Mouse (Mus musculus): ENCODE measurements around the gene Prss40. TPM values are rescaled to one million over a fixed set of nuclear protein-coding genes. Genes with fewer than 3 reads are reported as not detected.
"Not testable (repeated sequence)": the region's sequence is repeated elsewhere in the genome, so short reads cannot be mapped to it uniquely, and the experiment has no call there.

Gene Prss40
- polyA plus RNA-seq, 1 experiment: not detected

GRCm38 (mm10) chr1:34553690-34554089, 7.1 kb downstream of the Prss40 start:
- no peaks in the 10 kb centered on the region for H3K4me1 ChIP-seq (ENCODE audit: control insufficient read depth, insufficient read depth, low read length)
- WGBS: 97% methylated on average over 1 of the region's 1 CpGs
- no peak overlapping the region for H3K27ac ChIP-seq (ENCODE audit: insufficient read depth, low read depth, low read length)
- TF ChIP-seq CTCF (IDR thresholded peaks at IDR 0.05; ENCODE audit: insufficient read depth, low read depth, low read length): no peak
- no peak overlapping the region for H3K4me3 ChIP-seq (ENCODE audit: insufficient read depth, low read depth, low read length)

GRCm38 (mm10) chr1:34547074-34547473, 13.7 kb downstream of the Prss40 start:
- H3K4me3 ChIP-seq (ENCODE audit: insufficient read depth, low read depth, low read length): no peak overlapping the region
- H3K4me1 ChIP-seq (ENCODE audit: control insufficient read depth, insufficient read depth, low read length): no peaks in the 10 kb centered on the region
- WGBS: 70% methylated on average over 1 of the region's 1 CpGs
- no peak overlapping the region for H3K27ac ChIP-seq (ENCODE audit: insufficient read depth, low read depth, low read length)
- TF ChIP-seq CTCF (IDR thresholded peaks at IDR 0.05; ENCODE audit: insufficient read depth, low read depth, low read length): no peak
- TF ChIP-seq POLR2A (IDR thresholded peaks at IDR 0.05; ENCODE audit: insufficient read depth, low read depth, low read length): no peak

GRCm38 (mm10) chr1:34536767-34537485, 23.8 kb downstream of the Prss40 start:
- H3K27ac ChIP-seq (ENCODE audit: insufficient read depth, low read depth, low read length): no peak overlapping the region
- H3K4me3 ChIP-seq (ENCODE audit: insufficient read depth, low read depth, low read length): no peak overlapping the region
- peaks cover 7% of the 10 kb centered on the region for H3K4me1 ChIP-seq (ENCODE audit: control insufficient read depth, insufficient read depth, low read length)
- TF ChIP-seq CTCF (IDR thresholded peaks at IDR 0.05; ENCODE audit: insufficient read depth, low read depth, low read length): no peak
- TF ChIP-seq POLR2A (IDR thresholded peaks at IDR 0.05; ENCODE audit: insufficient read depth, low read depth, low read length): no peak
- 2% methylated on average over 16 of the region's 16 CpGs for WGBS

- TF ChIP-seq POLR2A (IDR thresholded peaks at IDR 0.05; ENCODE audit: insufficient read depth, low read depth, low read length): no peak
- no peak for TF ChIP-seq CTCF (IDR thresholded peaks at IDR 0.05; ENCODE audit: insufficient read depth, low read depth, low read length)
- H3K4me3 ChIP-seq (ENCODE audit: insufficient read depth, low read depth, low read length): no peak overlapping the region
- 5% methylated on average over 14 of the region's 14 CpGs for WGBS
- peaks cover 7% of the 10 kb centered on the region for H3K4me1 ChIP-seq (ENCODE audit: control insufficient read depth, insufficient read depth, low read length)
- H3K27ac ChIP-seq (ENCODE audit: insufficient read depth, low read depth, low read length): no peak overlapping the region
Observed at GRCm38 (mm10) chr1:34536291-34536766, 24.4 kb downstream of the Prss40 start.

- H3K27ac ChIP-seq (ENCODE audit: insufficient read depth, low read depth, low read length); H3K4me3 ChIP-seq (ENCODE audit: insufficient read depth, low read depth, low read length); H3K4me1 ChIP-seq (ENCODE audit: control insufficient read depth, insufficient read depth, low read length): not testable (repeated sequence)
- 53% methylated on average over 7 of the region's 7 CpGs for WGBS
Observed at GRCm38 (mm10) chr1:34535043-34535698, 25.6 kb downstream of the Prss40 start, which contains the start of gene Cfc1. Gene Cfc1, plus strand, starts transcription at chr1:34535648.

- not testable (repeated sequence) for H3K4me3 ChIP-seq (ENCODE audit: insufficient read depth, low read depth, low read length); H3K27ac ChIP-seq (ENCODE audit: insufficient read depth, low read depth, low read length); H3K4me1 ChIP-seq (ENCODE audit: control insufficient read depth, insufficient read depth, low read length)
- 64% methylated on average over 3 of the region's 3 CpGs for WGBS
Observed at GRCm38 (mm10) chr1:34534574-34534973, 26.2 kb downstream of the Prss40 start.

GRCm38 (mm10) chr1:34523647-34524046, 37.1 kb downstream of the Prss40 start:
- WGBS: 48% methylated on average over 3 of the region's 3 CpGs
- TF ChIP-seq CTCF (IDR thresholded peaks at IDR 0.05; ENCODE audit: insufficient read depth, low read depth, low read length) (no peak), POLR2A (IDR thresholded peaks at IDR 0.05; ENCODE audit: insufficient read depth, low read depth, low read length) (no peak)
- H3K4me3 ChIP-seq (ENCODE audit: insufficient read depth, low read depth, low read length): no peak overlapping the region
- no peaks in the 10 kb centered on the region for H3K4me1 ChIP-seq (ENCODE audit: control insufficient read depth, insufficient read depth, low read length)
- no peak overlapping the region for H3K27ac ChIP-seq (ENCODE audit: insufficient read depth, low read depth, low read length)

GRCm38 (mm10) chr1:34522850-34523244, 37.9 kb downstream of the Prss40 start:
- WGBS: 94% methylated on average over 3 of the region's 3 CpGs
- no peak for TF ChIP-seq CTCF (IDR thresholded peaks at IDR 0.05; ENCODE audit: insufficient read depth, low read depth, low read length)
- TF ChIP-seq POLR2A (IDR thresholded peaks at IDR 0.05; ENCODE audit: insufficient read depth, low read depth, low read length): no peak
- Histone ChIP-seq H3K27ac (ENCODE audit: insufficient read depth, low read depth, low read length) (no peak overlapping the region), H3K4me3 (ENCODE audit: insufficient read depth, low read depth, low read length) (no peak overlapping the region), H3K4me1 (ENCODE audit: control insufficient read depth, insufficient read depth, low read length) (no peaks in the 10 kb centered on the region)

- Histone ChIP-seq H3K4me3 (ENCODE audit: insufficient read depth, low read depth, low read length) (no peak overlapping the region), H3K27ac (ENCODE audit: insufficient read depth, low read depth, low read length) (no peak overlapping the region), H3K4me1 (ENCODE audit: control insufficient read depth, insufficient read depth, low read length) (no peaks in the 10 kb centered on the region)
- 90% methylated on average over 6 of the region's 6 CpGs for WGBS
- TF ChIP-seq POLR2A (IDR thresholded peaks at IDR 0.05; ENCODE audit: insufficient read depth, low read depth, low read length) (no peak), CTCF (IDR thresholded peaks at IDR 0.05; ENCODE audit: insufficient read depth, low read depth, low read length) (no peak)
Observed at GRCm38 (mm10) chr1:34522205-34522849, 38.4 kb downstream of the Prss40 start.

All from olfactory bulb, adult 2 months (tissue).